Mouse (Mus musculus) cortical plate, adult 2 months (tissue): ENCODE measurements around the gene Dhrs3. TPM values are rescaled to one million over a fixed set of nuclear protein-coding genes. Genes with fewer than 3 reads are reported as not detected.

Experiments
- H3K27ac ChIP-seq: fragments of 200-500 bp; 2 replicates; pipeline ENCODE4 v1.5.1; 2012; ENCODE audit warnings: low read length, control low read depth, inconsistent platforms; ENCODE audit not compliant: insufficient read depth
- H3K4me1 ChIP-seq: fragments of 200-500 bp; 2 replicates; pipeline ENCODE4 v1.6.1; 2011; ENCODE audit warnings: low read length; ENCODE audit not compliant: control insufficient read depth, insufficient read depth
- H3K4me3 ChIP-seq: fragments of 200-500 bp; 2 replicates; pipeline ENCODE4 v1.5.1; 2011; ENCODE audit warnings: mild to moderate bottlenecking, low read length, control low read depth; ENCODE audit not compliant: insufficient read depth
- CTCF ChIP-seq: fragments of 200-500 bp; IDR thresholded peaks from 2 replicates; pipeline ENCODE4 v1.5.1; 2011; ENCODE audit warnings: mild to moderate bottlenecking, control low read depth, low read length; ENCODE audit not compliant: insufficient read depth; ENCODE audit errors: extremely low read depth
- POLR2A ChIP-seq: fragments of 200-500 bp; IDR thresholded peaks from 2 replicates; pipeline ENCODE4 v1.6.1; 2011; ENCODE audit warnings: mild to moderate bottlenecking, low read length, control low read depth; ENCODE audit not compliant: insufficient read depth; ENCODE audit errors: extremely low read depth
- polyA plus RNA-seq: library from polyadenylated mRNA; depleted of rRNA; stranded (reverse); fragments of >200 nt; gene quantifications from 2 replicates; pipeline ENCODE4 v1.2.3, GENCODE M21; 2012; rRNA removed

Dhrs3 gene
- polyA plus RNA-seq: 28.3 and 28.7 TPM in 2 replicates

DNA sequence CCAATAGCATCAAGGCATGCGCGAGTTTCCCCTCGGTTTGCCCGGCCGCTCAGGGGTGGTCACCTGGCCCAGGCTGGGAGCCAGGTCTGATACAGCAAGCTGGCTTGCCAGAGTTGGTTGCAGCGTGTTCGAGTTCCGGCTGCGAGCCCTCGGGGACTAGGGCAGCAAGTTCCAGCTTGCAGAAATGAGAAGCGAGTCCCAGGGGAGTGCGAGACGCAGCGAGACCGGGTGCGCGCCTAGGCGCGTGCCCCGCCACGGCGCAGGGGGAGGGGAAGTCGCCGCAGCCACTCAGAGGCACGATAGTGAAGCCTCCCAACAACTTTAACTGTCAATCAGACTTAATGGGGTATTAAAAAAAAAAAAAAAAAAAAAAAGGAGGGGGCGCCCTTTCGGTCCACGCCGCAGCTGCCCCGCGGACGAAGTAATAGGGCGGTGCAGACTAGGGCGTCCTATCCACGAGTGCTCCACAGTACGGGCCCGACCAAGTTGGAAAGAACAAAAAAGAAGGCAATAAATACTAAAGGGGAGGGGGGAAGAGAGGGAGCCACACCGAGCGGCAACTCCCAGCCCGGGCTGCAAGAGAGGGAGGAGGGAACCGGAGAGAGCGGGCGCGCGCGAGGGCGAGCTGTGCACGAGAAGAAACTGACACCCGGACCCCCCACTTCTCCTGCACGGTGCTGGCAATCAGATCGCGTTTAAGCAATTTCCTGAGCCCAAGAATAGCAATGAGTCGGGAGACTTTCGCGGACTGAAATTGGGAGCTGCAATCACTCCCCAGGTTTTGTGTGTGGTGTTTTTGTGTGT is at the start of gene Dhrs3:
Gene Dhrs3, plus strand, starts transcription at position 695 of the 804 bp plus-strand sequence.
- peak within 1 kb of the TSS; percentile 68 for H3K4me3 ChIP-seq
- peak within 1 kb of the TSS; percentile 71 for H3K27ac ChIP-seq
- H3K4me1 ChIP-seq: peaks cover 3% of the 10 kb centered on the region; the same call in 1 of the 2 replicates
- TF ChIP-seq POLR2A (no peak), CTCF (no peak)

GRCm38 (mm10) chr4:144861756-144862505 is 30.7 kb upstream of the Dhrs3 start:
- TF ChIP-seq POLR2A (no peak), CTCF (no peak)
- Histone ChIP-seq H3K4me1 (no peaks in the 10 kb centered on the region), H3K4me3 (no peak overlapping the region), H3K27ac (no peak overlapping the region)

- Histone ChIP-seq H3K4me1 (no peaks in the 10 kb centered on the region), H3K27ac (no peak overlapping the region), H3K4me3 (no peak overlapping the region)
- TF ChIP-seq CTCF (no peak), POLR2A (no peak)
Observed at GRCm38 (mm10) chr4:144867926-144868325, 24.7 kb upstream of the Dhrs3 start.

DNA sequence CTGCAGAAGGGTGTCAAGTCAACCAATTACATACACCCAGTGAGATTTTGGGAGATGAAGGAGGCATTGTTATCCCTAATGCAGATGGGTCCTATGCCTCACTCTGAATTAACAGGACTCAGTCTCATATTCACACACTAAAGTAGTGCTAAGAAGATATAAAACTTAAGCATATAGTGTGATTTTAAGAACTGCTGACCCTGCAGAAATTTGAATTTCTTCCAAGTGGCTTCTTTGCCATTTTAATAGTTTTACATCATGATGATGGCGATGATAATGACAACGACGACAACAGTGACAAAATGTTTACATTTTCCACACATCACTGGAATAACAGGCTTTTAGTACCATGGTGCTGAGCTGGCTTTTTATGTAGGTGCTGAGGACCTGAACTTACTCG is 24.0 kb upstream of the Dhrs3 start:
- H3K27ac ChIP-seq: no peak overlapping the region
- TF ChIP-seq CTCF (no peak), POLR2A (no peak)
- no peaks in the 10 kb centered on the region for H3K4me1 ChIP-seq
- H3K4me3 ChIP-seq: no peak overlapping the region

DNA sequence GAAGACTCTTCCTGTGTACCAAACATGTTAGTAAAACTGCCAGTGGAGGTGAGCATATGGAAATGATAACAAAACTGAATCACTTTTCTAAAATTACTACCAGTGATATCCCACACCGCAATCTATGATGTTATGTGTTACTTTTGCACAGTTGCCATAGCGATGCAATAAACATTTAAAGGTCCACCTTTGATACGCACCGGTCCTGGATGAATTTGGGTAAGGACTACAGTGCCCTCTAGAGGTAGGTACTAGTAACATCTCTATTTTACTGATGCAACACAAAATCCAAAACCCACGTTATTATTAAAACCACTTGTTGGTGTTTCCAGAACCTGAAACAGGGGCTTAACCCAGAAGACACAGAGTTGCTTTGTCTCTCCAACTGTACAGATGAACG is 19.7 kb upstream of the Dhrs3 start:
- TF ChIP-seq CTCF (peak; percentile 16; the same call in 1 of the 2 replicates), POLR2A (no peak)
- H3K4me1 ChIP-seq: no peaks in the 10 kb centered on the region
- no peak overlapping the region for H3K4me3 ChIP-seq
- no peak overlapping the region for H3K27ac ChIP-seq

GRCm38 (mm10) chr4:144875576-144876093 is 17.0 kb upstream of the Dhrs3 start:
- no peak overlapping the region for H3K4me3 ChIP-seq
- TF ChIP-seq CTCF: no peak
- TF ChIP-seq POLR2A: no peak
- H3K4me1 ChIP-seq: no peaks in the 10 kb centered on the region
- no peak overlapping the region for H3K27ac ChIP-seq

GRCm38 (mm10) chr4:144879549-144879948 is 13.1 kb upstream of the Dhrs3 start:
- no peak overlapping the region for H3K27ac ChIP-seq
- TF ChIP-seq POLR2A (no peak), CTCF (no peak)
- H3K4me3 ChIP-seq: no peak overlapping the region

DNA sequence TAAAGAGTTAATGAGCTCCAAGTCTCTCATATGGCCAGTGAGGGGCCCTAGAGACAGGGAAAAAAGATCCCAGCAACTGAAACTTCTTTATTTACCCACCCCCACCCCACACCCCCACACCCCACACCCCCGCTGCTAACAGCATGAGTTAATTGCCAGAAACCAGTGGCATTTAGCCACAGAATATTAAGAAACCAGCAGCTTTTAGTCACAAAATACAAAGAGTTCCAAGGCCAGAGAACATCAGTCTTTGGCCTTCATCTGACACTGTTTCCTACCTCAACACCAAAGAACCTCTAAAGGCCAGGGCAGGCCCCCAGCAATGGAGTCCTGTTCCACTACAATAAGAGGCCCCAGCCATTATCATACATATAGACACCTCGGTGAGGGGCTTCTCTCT is 11.3 kb upstream of the Dhrs3 start:
- Histone ChIP-seq H3K4me1 (no peaks in the 10 kb centered on the region; the same call in 1 of the 2 replicates), H3K4me3 (no peak overlapping the region), H3K27ac (no peak overlapping the region)
- TF ChIP-seq CTCF (no peak), POLR2A (no peak)

More at GRCm38 (mm10) chr4:144879549-144879948, 13.1 kb upstream of the Dhrs3 start:
- H3K4me1 ChIP-seq: no peaks in the 10 kb centered on the region; the same call in 1 of the 2 replicates

- no peaks in the 10 kb centered on the region; the same call in 1 of the 2 replicates for H3K4me1 ChIP-seq
- H3K27ac ChIP-seq: no peak overlapping the region
- TF ChIP-seq POLR2A: no peak
- no peak for TF ChIP-seq CTCF
- no peak overlapping the region for H3K4me3 ChIP-seq
Observed at GRCm38 (mm10) chr4:144882881-144883331, 9.7 kb upstream of the Dhrs3 start.
